Mouse (Mus musculus): ENCODE measurements around the gene Raf1.

Raf1 gene

DNA sequence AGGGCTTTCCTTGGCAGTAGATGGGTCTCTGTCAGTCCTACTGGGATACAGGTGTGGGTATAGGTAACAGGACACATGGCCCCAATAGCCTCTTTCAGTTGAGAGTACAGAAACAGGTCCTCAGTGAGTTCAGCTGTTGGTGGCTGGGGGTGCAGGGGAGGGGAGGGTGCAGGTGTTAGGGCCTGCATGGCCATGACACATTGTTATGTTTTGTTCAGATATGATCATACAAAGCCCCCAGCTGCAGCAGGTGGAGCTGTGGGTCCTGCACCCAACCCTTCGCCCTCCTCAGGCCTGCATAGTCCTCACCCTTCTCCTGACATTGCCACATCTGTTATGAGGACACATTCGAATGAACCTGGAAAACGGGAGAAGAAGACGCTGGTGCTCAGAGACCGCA is 66.1 kb downstream of the Raf1 start:
- no peak for DNase-seq

- DNase-seq, result no peak
Measured at GRCm38 (mm10) chr6:115609121-115609520, 67.3 kb downstream of the Raf1 start.

DNA sequence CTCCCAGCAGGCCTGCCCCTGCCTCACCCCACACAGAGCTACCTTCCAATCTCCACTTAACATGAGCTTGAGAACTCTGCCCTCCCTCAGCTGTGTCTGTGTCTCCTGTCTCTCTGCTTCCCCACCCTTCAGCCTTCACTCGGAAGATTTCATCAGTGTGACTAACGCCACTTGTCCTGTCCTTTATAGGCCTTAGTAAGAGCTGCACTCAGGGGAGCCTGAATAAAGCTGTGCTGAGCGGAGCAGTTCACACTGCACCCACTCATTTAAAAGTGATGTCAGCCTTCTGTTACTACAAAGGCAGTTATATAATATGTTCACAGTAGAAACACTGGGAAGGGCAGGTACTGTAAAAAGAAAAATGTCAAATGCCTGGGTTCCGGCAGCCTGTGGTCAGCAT is 69.0 kb downstream of the Raf1 start:
- DNase-seq, result no peak

DNA sequence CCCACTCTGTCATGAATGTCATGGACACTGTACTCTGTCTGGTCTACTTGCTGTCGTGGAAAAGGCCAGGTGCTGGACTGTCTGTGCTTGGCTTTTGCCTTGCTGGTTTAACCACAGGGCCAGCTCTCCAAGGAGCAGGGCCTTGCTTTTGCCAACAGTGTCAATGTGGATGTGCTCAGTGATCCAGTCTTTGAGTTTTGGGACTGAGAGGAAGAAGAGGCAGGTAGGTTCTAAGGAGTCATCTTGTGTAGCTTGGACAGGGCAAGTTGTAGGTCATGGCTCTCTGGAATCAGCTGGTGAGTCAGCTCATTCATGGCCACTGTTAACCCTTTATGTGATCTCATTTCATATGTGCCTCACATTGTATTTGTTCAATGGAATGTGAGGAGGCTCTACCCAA is 70.0 kb downstream of the Raf1 start:
- DNase-seq, result no peak

DNA sequence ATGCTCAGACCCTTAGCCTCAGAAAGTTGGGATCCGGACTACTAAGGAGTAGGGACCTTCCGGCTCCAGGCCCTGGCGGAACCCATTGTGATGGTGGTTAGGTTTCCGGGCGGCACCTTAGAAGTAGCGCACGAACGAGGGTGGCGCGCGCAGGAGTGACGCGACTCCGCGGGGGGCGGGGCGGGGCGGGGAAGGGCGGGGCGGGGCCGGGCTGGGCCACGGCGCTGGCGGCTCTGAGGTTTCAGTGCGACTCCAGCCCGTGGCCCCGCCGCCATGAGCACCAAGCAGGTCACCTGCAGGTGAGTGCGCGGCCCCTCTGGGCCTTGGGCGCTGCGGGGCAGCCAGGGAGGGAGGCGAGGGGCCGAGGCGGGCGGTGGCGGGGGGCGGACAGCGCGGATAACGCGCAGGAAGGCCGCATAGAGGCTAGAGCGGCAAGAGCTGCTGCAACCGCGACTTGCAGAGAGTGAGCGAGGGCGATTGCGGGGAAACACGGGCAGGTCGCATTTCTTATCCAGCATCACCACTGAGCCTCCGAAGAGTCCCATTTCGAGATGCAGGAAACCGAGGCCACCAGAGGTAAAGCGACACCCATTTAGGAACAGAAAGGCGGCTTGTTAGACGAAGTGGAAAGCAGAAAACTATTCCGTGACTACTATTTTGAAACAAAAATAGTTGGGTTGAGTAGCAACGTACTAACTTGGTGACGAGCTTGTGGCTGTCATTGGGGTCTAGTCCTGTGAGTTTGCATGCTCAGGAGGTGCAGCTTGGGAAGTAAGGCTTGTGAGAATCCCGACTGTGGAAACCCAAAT is 74.5 kb downstream of the Raf1 start, which contains the start of gene Mkrn2:
Gene Mkrn2, plus strand, starts transcription at position 188 of the 809 bp plus-strand sequence.
- peak; percentile 98 for DNase-seq

- peak; percentile 89 for DNase-seq
Measured at GRCm38 (mm10) chr6:115601322-115601714, 75.1 kb downstream of the Raf1 start.

GRCm38 (mm10) chr6:115595667-115596066 is 80.8 kb downstream of the Raf1 start:
- no peak for DNase-seq

DNA sequence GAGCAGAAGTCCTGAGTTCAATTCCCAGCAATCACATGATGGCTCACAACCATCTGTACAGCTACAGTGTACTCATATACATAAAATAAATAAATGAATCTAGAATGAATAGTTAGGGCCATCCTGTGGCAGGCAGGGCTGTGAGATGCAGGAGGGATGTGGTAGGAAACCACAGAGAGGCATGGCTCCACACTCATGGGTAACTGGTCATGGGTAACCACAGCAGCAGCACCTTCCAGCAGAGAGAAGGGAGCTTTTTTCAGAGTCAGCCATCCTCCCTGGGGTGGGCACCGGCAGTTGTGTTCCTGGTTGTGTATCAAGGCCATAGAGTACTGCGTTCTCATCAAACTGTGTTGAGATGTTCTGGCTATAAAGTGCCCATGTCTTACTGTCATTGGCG is 82.0 kb downstream of the Raf1 start:
- DNase-seq, result no peak

GRCm38 (mm10) chr6:115593252-115593651 is 83.2 kb downstream of the Raf1 start:
- no peak for DNase-seq

DNA sequence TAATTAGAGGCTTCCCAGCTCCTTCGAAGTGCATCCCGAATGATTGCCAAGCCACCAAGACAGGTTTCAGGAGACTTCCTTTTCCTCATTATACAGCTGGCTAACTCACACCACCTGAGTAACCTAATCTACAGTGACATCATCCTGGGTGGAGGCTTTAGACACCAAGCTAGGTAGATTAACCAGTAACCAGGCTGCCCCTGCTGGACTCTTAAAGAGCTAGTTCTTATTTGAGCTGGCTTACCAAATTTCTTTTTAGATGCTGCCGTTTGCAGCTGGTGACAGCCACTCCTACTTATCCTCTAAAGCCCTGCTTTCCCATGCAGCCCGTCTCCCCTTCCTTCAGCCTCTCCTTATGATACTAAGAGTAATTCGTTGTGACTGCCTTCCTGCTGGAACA is 84.0 kb downstream of the Raf1 start, which contains the start of gene Mkrn2os:
Gene Mkrn2os, minus strand, starts transcription at position 119 of the 400 bp plus-strand sequence.
- DNase-seq, result no peak

DNA sequence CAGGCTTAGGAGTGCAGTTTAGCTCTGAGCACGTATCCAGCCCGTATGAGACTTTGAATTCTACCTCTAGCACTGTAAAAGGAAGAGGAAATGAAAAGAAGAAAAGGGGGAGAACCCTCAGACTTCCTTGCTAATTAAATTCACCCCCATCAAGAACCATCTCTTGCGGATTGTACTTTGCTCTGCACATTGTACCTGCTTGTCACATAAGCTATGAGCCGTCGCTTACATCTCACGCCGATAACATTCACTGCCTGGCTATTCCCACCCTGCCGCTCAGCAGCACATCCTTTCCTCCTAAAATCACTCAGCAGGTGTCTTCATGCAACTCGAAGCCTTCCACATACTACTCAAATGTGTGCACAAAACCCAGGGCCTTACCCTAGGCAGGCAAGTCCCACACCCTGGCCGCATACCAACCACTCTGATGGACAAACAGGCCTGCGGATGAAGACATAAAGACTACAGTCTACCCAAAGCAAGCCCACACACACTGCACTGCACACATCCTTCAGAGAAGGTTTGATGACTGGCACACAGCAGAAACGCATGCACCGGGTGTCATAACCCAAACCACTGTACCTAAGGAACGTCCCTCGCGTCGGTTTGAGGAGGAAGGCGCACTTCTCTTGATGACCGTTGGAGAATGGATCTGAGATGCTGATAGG is 84.6 kb downstream of the Raf1 start:
- no peak for DNase-seq

- DNase-seq, result peak; percentile 92
Measured at GRCm38 (mm10) chr6:115586321-115586720, 90.1 kb downstream of the Raf1 start.

DNA sequence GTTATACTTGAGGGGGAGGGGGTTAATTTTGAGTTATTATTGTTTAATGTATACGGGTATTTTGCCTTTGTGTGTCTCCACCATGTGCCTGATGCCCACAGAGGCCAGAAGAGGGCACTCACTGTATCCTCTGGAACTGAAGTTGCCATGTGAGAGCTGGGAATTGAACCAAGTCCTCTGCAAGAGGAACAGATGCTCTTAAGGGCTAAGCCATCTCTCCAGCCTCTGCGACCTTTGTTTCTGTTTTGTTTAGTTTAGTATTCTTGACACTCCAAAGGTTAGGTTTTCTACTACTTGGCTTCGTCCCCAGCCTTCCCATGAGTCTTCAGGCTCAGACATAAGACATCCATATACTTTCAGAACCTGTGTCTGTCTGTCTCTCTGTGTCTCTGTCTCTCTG is 92.3 kb downstream of the Raf1 start:
- peak; percentile 43 for DNase-seq

GRCm38 (mm10) chr6:115583430-115584125 is 92.9 kb downstream of the Raf1 start:
- DNase-seq, result peak; percentile 81

DNA sequence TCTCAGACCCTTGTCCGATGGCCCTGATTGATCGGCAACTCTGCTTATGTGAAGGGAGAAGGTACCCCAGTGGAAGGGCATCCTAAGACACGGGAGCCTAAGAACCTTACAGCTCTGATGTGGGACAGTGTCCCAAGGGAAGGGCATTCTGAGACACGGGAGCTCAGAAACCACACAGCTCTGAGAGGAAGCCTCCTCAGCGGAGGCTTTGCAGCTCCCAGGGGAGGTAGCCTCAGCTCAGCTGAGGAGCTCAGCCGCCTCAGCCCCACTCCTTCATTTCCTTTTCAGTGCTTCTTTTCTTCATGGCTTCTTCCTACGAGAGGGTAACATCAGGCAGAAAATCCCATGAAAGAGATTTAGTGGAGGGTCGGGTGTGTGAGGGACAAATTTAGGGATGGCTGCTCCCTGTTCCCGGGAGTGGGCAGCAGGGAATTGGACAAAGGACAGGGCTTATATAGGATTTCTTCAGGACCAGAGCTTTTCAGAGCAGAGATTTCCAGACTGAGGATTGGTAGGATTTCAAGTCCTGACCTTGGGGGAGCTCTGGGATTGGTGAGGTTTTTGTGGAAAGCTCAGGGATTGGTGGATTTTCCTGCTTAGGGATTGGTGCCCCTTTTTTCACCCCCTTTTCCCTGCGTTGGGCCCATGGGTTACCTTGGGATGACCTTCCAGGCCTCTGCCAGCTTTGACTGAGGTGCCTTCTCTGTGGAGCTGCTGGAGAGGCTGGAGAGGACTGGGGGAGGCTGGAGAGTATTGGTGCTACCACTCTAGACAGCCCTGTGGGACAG is 93.9 kb downstream of the Raf1 start:
- peak; percentile 72 for DNase-seq

- no peak for DNase-seq
Measured at GRCm38 (mm10) chr6:115580810-115581209, 95.6 kb downstream of the Raf1 start.

DNA sequence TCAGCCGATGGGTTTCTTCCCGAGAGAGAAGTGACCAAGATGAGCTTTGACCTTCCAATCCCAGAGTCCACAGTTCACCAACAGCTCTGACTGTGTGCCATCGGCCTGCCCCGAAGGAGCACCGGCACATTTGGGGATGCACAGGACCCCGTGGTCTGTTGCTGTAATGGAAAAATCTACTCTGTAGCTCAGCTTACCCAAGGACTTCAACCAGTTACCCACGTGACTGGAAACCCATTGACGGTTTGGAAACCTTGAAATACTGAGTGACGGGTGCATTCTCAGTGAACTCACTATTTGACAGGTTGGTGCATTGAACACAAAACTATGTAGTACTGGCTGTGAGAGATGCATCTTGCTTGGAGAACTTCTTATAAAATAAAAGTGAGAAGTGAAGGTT is 98.5 kb downstream of the Raf1 start:
- no peak for DNase-seq

DNA sequence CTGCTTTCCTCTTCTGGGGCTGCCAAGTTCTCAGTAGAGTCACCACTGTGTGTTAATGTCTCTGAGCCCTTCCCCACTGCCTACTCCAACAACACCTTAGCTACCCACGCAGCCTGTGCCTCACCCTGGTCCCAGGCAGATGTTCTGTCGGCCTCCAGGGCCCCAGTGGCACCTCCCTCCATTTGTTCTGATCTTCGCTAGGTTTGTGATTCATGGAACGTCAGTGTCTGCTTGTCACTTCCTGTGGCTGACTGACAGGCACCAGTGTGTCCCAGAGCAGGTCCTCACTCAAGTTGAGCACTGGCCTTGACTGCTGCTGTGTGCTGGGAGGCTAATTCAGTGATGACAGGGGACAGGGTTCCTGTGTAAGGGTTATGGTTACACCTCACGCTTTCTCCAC is 99.0 kb downstream of the Raf1 start:
- DNase-seq, result no peak

- no peak for DNase-seq
Measured at GRCm38 (mm10) chr6:115574171-115574570, 102.3 kb downstream of the Raf1 start.

Measured in heart, adult 11 months (tissue).